Mouse (Mus musculus) right cerebral cortex, adult 18-20 months (tissue): ENCODE data around the gene Tfeb.

Experiments
- DNase-seq: peaks from one replicate; pipeline ENCODE4 v3.0.0; 2022; ENCODE audit warnings: mixed read lengths

Tfeb gene

DNA sequence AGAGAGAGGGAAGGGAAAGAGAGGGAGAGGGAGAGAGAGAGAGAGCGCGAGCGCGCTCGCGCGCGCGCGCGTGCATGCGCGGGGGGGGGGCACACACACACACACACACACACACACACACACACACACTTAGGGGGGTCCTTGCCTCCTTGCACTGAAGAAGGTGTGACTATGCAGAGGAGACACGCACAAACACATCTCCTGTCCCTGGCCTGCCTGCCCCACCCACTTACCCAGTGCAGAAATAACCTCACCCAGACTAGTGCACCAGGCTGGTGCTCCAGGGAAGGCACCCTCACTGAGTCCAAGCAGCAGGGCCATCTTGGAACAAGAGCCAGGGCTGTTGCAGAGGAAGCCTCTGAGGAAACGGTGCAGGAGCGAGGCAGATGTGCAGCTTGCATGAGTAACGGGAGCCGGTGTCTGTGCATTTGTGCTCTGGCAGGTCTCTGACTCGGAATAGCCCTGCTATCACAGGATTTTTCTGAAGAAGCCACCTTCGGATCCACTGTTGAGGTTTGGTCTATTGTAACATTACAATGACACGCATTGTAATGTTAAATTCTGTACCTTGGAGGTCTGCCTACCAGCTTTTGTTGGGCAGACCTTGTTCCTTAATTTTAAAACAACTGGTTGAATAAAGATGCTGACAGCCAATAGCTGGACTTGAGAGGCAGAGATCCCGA is 23.8 kb upstream of the Tfeb start:
- no peak for DNase-seq

DNA sequence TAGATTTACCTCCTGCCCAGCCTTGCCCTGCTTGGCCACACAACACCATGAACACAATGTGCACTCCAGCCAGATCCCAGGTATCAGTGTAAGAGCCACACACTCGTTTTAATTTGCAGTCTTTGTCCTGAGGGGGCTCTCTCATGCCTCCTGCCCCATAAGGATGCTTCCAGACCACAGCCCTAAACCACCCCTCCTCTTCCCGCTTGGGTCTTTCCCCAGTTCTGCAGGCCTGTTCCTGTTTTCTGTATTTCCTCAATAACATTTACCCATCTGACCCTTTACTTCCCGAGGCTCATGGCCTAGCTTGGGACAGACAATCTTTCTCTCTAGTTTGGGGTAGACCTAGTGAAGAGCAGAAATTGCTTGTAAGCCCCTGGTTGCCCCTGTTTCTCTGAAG is 21.8 kb upstream of the Tfeb start:
- DNase-seq = no peak

DNA sequence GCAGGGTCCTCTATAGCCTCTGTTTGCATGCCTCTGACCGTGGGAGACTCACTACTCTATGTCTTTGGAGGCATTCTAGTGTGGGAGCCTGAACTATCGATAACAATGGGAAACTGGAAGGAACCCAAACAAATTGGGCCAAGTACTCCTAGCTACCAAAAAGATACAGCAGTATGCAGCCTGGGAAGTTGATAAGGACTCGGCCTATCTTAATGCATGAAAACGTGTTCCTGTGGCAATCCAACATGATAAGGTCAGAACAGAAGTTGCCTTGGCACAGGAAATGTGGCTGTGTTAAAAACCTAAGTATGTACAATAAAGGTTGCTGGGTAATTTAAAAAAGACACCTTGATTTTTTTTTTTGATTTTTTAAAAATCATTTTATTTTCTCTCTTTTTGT is 15.6 kb upstream of the Tfeb start:
- DNase-seq = no peak

DNA sequence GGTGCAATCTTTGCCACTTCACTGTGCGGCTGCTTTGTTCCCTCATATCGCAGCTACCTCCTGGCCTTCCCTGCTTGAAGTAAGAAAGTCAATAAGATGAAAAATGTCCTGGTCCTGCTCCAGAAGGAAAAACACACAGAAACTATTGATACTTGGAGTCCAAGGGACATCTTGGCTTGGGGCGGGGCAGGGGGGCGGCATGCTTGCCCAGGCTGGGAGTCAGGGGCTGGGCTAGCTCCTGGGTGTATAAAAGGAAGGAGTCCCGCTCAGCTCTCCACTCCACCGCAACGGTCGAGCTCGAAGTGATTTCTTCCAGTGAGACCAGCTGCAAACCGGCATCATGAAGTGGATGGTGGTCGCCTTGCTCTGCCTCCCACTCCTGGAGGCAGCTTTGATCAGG is 10.3 kb upstream of the Tfeb start, which contains the start of gene Pgc:
TSS of gene Pgc (plus strand) at position 277 of the 400 bp plus-strand sequence.
- DNase-seq = no peak

DNA sequence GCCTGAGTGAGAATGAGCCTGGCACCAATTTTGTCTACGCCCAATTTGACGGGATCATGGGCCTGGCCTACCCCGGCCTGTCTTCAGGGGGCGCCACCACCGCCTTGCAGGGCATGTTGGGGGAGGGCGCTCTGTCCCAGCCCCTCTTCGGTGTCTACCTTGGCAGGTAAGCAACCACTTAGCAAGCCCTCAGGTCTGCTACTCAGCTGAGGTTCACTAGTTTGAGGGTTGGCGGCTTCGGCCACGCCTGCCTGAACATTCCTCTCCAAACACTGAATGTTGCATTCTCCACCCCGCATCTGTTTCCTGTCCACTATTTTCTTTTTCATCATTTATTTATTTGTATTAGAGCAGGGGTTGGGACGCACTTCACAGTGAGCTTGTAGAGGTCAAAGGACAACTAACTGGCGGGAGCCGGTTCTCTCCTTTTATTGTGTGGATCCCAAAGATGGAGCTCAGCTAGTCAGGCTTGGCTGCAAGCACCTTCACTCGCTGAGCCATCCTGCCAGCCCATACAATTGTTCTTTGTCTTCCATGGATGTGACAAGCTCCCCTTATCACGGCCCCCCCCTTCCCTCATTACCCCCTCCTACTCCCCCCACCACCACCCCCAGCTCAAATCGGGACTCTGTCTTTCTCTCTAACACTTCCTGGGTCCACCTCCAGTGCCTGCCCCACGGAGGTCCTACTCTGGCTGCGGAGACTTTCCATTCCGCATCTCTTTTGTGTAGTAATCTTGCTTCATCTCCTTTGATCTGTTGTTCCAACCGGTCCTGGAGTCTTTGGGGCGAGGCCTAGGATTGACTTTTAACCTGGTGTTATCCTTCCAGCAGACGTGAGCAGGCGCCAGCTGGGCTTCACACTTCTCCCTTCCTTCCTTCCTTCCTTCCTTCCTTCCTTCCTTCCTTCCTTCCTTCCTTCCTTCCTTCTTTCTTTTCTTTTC is 5.9 kb upstream of the Tfeb start:
- DNase-seq = no peak

DNA sequence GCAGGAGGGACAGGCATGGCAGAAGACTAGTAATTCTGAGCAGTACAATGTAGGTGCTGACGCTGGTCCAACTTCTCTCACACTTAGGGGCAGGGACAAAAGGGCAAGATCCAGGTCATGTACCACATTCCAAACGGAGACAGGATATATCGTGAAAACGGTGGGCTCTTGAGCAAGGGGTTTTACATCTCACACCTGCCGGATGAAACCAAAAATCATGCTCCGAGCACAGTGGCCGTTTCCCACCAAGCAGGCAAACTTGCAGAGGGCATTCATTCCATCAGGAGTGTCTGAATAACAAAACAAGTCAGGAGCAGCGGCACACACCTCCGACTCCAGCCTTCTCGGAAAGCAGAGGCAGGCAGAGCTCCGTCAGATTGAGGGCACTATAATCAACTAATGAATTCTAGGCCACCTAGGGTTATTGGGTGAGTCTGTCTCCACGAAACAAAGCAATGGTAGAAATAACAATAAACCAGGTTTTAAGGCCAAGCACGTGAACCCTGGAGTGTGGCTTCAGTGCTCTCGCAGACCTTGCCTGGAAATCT is 1.2 kb upstream of the Tfeb start:
- no peak for DNase-seq

DNA sequence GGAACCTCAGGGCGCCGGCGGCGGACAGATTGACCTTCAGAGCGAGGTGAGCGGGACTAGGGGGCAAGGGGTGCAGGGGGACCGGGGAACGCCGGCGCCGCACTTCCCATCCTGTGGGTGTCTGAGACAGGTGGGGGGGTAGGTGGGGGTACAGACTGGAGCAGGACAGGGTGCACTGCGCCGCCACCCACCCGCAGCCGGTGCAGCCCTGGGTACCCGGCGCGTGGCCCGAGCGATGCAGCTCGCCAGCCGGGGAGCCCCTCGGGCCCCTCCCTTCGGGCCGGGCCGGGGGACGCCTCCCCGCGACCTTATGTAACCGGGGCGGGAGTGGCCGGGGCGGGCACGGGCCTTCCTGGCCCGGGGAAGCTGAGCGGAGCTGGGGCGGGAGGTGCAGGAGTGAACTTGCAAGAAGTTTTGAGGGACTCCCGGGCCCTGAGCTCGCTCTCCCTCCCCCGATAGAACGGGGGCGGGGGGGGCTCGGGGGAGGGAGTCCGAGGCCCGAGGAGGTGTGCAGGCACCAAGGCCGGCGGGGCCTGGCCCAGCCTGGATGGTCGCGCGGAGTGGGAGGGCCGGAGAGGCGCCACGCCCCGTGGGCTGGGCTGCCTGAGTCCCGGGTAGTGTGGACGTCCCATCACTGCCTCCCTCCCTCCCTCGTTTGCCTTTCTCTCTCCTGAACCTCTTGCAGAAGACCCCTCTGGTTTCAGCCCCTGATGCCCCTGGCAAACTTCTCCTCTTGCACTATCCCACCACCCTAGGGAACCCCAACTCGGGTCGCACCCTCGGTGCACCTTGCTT is 638 bp downstream of the Tfeb start:
- peak; percentile 74 for DNase-seq

DNA sequence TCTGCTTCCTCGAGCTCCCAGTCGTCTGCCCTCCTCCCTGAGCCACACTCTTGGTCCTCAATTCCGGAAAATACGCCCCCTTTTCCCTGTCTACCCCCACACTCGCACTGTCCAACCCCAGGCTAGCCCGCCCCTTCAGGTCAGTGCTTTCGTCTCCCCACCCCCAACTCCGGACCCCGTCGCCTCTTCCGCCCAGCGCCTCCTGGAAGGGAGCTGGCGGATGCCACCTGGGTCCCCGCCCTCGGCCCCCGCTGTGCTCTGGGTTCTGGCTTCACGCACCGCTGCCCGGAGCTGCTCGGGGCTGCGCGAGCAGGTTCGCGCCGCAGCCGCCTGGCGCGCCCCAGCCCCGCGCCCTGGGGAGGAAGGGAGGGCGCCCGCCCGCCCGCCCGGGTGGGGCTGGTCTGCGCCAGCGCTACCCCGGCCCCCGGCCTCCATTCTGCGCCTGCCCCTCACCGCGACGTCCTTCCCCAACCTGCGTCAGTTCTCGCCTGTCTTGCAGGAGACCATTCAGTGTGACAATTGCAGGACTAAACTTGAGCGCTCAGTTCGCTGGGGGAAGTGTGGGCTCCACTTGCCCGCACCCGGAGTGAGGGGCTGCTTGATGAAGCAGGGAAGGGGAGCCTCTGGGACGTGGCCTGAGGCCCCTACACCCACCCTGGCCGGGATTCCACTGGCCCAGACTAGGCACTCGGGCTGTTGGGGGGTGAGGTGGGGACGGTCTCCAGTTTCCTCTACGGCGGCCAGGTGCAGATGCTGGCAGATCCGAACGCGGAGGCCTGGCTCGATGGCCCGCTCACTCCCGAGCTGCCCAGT is 1.4 kb downstream of the Tfeb start:
- DNase-seq = no peak

DNA sequence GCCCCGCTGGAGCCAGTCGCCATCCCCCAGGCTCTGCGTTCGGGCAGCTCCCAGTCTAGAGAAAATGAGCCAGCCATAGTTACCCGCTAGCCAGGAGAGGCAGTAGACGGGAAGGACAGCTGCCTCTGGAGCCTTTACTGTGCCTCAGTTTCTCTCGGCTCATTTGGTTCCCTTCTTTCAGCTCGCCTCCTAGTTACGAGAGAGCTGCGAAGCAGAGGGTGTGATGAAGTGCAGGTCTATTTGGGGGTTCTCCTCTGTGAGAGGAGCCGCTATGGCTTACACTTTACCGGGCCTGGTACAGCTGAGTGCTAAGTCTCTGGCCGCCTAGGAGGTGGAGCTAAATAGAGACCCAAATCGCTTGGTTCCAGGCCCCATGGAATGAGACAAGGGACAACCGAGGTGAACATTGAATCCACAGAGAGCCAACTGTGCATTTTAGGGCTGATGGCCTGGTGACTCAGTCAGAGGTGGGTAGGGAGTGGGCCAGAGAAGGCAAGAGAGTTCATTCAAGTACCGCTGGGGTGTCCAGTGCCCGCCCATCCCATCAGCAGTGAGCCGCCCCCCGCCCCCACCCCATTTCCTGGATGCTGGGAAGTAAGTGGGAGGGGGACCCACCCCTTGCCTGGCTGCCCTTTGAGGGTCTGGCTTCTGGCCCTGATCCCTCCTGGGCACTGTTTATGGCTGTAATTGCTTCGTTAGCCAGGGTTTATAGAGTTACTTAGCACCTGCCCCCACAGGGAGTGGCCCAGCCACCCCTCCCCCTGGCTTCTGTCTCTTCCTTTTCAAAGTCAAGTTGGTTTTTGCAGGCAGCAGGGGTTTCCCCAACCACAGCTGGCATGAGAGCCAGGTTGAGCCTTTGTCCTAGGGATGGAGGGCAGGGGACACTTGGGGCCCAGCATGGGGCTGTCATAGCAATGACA is 2.3 kb downstream of the Tfeb start:
- no peak for DNase-seq

DNA sequence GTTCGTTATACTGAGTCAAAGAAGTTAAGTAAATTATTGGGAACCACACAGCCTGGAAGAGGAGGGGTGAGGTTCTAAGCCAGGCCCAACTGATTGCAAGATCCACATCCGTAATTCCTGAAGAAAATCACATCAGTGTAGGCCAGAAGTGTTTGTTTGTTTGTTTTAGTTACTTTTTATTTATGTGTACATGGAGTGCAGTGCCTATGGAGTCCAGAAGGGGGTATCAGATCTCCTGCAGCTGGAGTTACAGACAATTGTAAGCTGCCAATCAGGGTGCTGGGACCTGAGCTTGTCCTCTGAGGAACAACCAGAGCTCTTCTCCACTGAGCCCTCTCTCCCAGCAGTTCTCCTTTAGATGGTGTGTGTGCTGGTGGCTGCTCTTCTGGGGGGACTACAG is 3.4 kb downstream of the Tfeb start:
- no peak for DNase-seq

DNA sequence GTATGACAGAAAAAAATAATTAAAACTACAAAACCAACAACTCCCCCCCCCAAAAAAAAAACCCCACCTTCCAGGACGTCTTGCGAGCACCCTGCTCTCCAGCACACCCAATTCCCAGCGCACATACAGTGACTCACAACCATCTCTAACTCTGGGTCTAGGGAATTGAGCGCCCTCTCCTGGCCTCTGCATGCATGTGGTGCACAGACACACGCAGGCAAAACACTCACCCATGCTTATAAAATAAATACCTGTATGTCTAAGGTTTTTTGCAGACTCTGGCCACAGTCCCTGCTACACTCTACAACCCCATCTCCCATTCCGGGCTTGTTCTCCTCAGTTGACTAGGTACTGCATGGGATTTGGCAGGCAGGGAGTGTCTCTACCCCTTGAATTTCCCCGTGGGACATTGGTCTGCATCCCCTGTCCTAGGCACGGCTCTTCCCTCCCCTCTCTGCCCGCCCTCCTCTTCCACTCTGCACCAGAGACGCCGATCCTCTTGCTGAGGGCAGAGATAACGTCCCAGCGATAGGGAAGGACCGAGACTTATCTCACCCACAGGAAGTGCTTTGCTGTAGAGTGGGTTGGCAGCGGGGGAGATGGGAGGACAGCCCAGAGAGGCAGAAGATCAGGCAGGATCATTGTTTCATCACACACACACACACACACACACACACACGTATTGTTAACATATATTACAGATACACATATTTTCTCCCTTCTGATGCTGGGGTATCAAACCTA is 6.3 kb downstream of the Tfeb start:
- no peak for DNase-seq

DNA sequence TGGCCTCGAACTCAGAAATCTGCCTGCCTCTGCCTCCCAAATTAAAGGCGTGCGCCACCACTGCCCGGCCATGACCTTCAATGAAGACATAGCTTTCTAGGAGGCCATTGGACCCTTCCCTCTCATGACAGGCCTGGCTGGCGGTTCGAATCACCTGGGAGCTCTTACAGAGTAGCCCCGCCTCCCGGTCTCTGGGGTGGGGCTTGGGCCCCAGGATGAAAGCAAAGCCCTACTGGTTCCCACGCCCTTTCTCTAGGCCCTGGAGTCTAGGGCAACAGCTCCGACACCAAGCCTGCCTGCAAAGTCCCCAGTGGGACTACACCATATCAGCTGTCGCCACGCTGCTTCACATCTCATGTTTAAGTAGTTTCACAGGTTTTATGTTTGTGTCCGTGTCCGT is 7.3 kb downstream of the Tfeb start:
- no peak for DNase-seq

DNA sequence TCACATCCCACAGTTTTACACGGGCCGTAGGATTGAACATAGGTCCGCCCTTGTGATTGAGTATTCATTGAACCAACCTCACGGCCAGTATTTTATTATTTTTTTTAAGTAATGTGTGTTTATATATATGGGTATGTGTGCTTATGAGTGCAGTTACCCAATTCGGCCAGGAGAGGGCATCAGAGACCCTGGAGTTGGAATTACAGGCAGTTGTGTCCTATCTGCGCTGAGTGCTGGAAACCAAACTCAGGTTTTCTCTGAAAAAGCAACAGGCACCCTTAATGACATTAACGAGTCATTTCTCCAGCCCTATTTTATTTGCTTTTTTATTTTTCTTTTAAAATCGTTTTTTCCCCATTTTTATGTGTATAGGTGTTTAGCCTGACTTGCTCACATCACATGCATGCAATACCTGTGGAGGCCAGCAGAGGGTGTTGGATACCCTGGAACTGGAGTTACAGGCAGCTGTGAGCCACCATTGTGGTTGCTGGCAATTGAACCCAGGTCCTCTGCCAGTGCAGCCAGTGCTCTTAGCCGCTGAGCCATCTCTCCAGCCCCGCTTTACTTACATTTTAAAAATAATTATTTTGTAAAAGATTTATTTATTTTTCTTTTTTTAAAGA is 8.0 kb downstream of the Tfeb start:
- DNase-seq = no peak

DNA sequence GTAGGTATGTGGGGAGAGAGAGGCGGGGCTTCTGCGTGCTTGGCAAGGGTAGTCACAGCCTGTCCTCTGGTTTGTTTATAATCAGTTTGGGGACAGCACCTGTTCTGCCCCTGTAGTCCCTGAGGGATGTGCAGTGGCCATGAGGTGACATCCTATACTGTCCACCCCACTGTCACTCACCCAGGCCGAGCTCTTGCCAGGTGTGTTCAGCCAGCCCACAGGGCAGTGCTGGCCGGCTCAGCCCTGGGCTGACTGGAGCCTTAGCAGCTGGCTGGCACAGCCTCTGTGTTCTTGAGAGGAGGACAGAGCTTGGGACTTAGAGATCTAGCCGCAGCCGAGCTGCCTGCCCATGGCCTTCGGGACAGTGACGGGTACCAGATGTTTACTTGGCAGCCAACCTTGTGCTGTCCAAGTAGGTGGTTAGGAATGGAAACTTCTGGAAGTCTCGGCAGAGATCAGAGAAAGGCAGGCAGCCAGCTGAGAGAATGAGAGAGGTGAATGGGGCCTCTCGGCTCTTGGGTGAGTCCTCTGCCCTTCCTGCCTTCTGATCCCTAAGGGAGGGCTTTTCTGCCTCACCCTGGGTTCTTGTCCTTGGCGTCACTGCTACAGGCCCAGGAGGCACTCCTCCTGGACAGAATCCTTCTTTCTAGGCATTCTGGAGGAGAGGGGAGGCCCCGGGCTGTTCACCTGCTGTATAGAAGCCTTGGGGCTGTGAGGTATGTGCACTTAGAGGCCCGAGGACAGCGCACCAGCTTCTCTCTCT is 12.1 kb downstream of the Tfeb start:
- DNase-seq = no peak

DNA sequence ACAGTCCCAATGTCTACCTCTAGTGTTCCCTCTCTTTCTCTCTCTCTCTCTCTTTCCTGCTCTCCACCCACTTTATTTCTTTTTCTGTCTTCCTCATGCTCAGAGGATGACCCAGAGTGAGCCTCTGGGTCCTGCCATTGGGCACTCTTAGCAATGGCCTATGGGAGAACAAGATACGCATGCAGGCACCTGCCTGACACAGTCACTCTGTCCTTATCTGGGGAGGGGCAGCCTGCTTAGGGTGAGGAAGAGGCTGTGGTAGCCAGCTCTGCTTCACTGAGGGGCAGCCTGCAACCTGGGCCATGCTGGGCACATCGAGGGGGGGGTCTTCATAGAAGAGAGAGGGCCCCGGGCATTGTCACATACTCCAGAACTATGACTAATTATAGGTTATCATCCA is 12.8 kb downstream of the Tfeb start:
- DNase-seq = no peak

DNA sequence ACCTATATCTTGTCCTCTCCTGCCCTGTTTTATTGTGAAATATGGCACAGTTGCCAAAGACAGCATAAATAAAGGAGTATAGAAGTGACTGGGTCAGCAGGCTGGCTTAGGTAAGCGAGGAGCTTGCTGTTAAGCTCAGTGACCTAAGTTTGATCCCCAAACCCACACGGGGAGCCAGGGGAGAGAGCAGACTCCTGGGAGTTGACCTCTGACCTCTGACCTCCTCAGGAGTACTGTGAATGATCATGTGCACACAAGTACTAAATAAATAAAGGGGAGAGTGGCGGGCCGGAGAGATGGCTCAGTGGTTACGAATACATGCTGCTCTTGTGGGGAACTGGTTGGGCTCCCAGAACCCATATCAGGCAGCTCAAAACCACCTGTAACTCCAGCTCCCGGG is 13.3 kb downstream of the Tfeb start:
- DNase-seq = no peak

DNA sequence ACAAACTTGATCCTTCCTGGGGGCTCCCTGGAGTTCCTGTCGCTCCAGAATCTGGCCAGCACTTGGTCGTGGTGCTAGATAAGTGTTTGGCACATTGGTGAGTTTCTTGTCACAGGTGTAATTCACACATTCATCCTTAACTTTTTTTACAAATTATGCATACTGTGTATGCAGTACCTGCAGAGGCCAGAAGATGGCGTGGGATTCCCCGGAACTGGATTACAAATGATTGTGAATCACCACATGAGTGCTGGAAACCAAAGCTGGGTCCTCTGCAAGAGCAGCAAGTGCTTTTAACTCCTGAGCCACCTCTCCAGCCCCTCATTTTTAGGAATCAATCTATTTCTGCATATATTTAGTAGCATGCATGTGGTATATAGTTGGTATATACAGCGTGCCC is 15.0 kb downstream of the Tfeb start:
- no peak for DNase-seq

DNA sequence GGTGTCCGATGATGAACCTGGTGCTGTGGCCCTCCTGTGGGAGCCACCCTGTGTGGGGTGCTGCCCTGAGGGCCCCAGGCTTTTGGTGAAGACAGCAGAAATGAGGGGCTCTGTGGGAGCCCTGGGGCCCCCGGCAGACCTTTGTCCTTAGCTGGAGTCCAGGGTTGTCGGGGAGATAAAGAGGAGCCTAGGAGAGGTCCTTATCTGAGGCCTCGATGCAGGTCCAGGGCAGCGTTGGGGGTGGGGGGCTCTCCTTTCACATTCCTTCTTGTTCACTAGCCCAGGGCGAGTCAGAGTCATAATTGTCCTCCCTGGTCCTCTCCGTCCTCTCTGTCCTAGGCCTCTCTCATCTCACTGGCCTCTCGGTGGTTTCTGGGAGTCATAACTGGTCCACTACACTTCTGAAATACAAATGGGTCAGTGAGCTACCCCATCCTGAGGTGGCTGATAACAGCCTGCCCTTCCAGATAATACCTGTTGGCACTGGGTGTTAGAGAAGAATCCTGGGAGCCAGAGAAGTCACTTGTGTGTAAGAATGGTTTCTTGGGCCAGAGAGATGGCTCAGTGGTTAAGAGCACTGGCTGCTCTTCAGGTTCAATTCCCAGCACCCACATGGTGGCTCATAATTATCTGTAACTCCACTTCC is 16.4 kb downstream of the Tfeb start:
- no peak for DNase-seq

DNA sequence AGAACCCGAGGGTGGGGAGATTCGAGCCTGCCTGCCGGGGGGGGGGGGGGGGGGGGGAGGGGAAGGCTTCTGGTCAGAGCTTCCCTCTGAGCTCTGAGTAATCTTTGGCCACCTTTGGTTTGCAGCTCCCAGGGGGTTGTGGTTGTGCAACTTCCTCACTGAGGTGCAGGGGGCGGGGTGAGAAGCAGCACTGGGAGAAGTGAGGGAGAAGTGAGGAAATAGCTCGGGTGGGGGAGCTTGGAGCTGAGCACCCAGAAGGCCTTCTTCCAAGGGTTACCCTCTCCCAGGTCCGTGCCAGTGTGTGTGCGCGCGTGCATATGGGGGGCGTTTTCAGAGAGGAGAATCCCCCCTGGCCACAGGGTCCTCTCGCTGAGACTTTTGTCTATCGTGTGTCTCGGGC is 17.4 kb downstream of the Tfeb start:
- DNase-seq = no peak
